In the genomic region with DNA sequence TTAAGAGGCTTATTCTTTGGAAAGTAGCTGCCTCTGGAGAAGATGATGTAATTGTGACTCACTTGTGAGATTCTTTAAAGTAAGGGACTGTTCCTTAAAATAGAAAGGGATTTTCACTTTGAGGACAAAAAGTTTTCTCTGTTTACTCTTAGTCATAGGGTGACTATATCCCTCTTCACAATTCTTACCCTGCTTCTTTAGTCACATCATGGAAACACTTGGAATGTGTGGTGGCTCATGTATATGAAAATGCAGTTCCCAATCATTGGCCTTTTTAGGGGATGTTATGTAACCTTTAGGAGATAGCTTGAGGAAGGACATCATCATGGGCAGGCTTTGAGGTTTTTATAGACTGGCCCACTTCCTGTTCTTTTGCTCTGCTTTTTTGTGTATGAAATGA, we compare ENCODE assay signal across 26 mouse cellular contexts. TPM values are rescaled to one million over a fixed set of nuclear protein-coding genes. Genes with fewer than 3 reads are reported as not detected.
A peak's percentile ranks its signal among the peaks of the same experiment; 100 is the strongest.
DNase-seq lines count a peak whose midpoint lies in the region; ATAC-seq and TF ChIP-seq lines count a peak whose summit lies in the region.
"Had no signal": no experiment of that assay in that cellular context is flagged by ENCODE, and none has a peak within 500 bp of the region (broad histone marks: within the 10 kb centered on the region; RNA-seq: fewer than 3 reads in every experiment).

No protein-coding gene starts in this region.

- no peak overlapping the region for H3K27ac ChIP-seq in forebrain, embryonic 13.5 days
- H3K27ac ChIP-seq in neural tube, embryonic 15.5 days (replicated peaks) = no peak overlapping the region
- H3K27ac ChIP-seq: hindbrain, embryonic 10.5 days; hindbrain, postnatal 0 days; kidney, embryonic 15.5 days; limb, embryonic 15.5 days; liver, embryonic 14.5 days; midbrain, embryonic 10.5 days had no signal

- ATAC-seq in common myeloid progenitor, adult 5-6 weeks (replicated peaks; ENCODE audit: low read depth, poor library complexity, severe bottlenecking) = peak; percentile 83
- ATAC-seq in megakaryocyte progenitor cell, adult 5-6 weeks (replicated peaks; ENCODE audit: poor library complexity) = peak; percentile 88
- no peak for ATAC-seq in forebrain, embryonic 13.5 days
- no peak for ATAC-seq in neural tube, embryonic 15.5 days (ENCODE audit: low FRiP score)
- no peak for ATAC-seq in cerebellum, adult (ENCODE audit: insufficient number of reproducible peaks, low FRiP score, low TSS enrichment)
- ATAC-seq: forebrain, embryonic 14.5 days; hindbrain, postnatal 0 days; intestine, embryonic 16.5 days; midbrain, embryonic 16.5 days had no signal

- no peaks in the 10 kb centered on the region for H3K36me3 ChIP-seq in C2C12 (ENCODE audit: control insufficient read depth, insufficient read depth)
- no peaks in the 10 kb centered on the region for H3K36me3 ChIP-seq in forebrain, embryonic 13.5 days (ENCODE audit: poor library complexity, severe bottlenecking)
- no peaks in the 10 kb centered on the region for H3K36me3 ChIP-seq in neural tube, embryonic 15.5 days
- H3K36me3 ChIP-seq: hindbrain, embryonic 10.5 days; kidney, embryonic 15.5 days; limb, embryonic 15.5 days; midbrain, embryonic 10.5 days had no signal

- no peaks in the 10 kb centered on the region for H3K79me3 ChIP-seq in C2C12 (ENCODE audit: low read depth)

- intact Hi-C loops in left cerebral cortex, postnatal 10 days (cut with DNase I) = no loop called here

- no peak overlapping the region for H3K4me2 ChIP-seq in forebrain, embryonic 13.5 days
- no peak overlapping the region for H3K4me2 ChIP-seq in neural tube, embryonic 15.5 days
- H3K4me2 ChIP-seq: heart, embryonic 11.5 days; kidney, embryonic 15.5 days; limb, embryonic 15.5 days; lung, embryonic 14.5 days had no signal

- no peak overlapping the region for H3K9ac ChIP-seq in forebrain, embryonic 13.5 days
- H3K9ac ChIP-seq in neural tube, embryonic 15.5 days (replicated peaks) = no peak overlapping the region
- H3K9ac ChIP-seq: kidney, embryonic 15.5 days; limb, embryonic 15.5 days; liver, embryonic 14.5 days; lung, embryonic 14.5 days had no signal

- no peaks in the 10 kb centered on the region for H3K79me2 ChIP-seq in C2C12 (ENCODE audit: control insufficient read depth, insufficient read depth)

- H3K4me1 ChIP-seq in forebrain, embryonic 13.5 days = no peaks in the 10 kb centered on the region
- no peaks in the 10 kb centered on the region for H3K4me1 ChIP-seq in neural tube, embryonic 15.5 days
- H3K4me1 ChIP-seq: hindbrain, embryonic 10.5 days; kidney, embryonic 15.5 days; limb, embryonic 15.5 days; midbrain, embryonic 10.5 days had no signal

- H3K27me3 ChIP-seq in C2C12 (ENCODE audit: control insufficient read depth, insufficient read depth, insufficient read length) = no peaks in the 10 kb centered on the region
- H3K27me3 ChIP-seq in forebrain, embryonic 13.5 days = no peaks in the 10 kb centered on the region
- H3K27me3 ChIP-seq in neural tube, embryonic 15.5 days (replicated peaks) = no peaks in the 10 kb centered on the region
- H3K27me3 ChIP-seq: kidney, embryonic 15.5 days; limb, embryonic 15.5 days had no signal

- no peak overlapping the region for H3K4me3 ChIP-seq in C2C12 (ENCODE audit: insufficient read depth, poor library complexity, severe bottlenecking)
- H3K4me3 ChIP-seq in forebrain, embryonic 13.5 days = no peak overlapping the region
- no peak overlapping the region for H3K4me3 ChIP-seq in neural tube, embryonic 15.5 days (replicated peaks)
- H3K4me3 ChIP-seq: hindbrain, embryonic 10.5 days; kidney, embryonic 15.5 days; limb, embryonic 15.5 days; midbrain, embryonic 10.5 days had no signal

- peak; percentile 5 to 14 for DNase-seq in left cerebral cortex, adult 9 months (ENCODE audit: low spot score in 2 of 2)
- no peak for DNase-seq in left cerebral cortex, postnatal 10 days (ENCODE audit: extremely low spot score in 1 of 2, low spot score in 2 of 2)
- DNase-seq: adrenal gland, adult 2 months; cerebellum, adult 11 months; cerebellum, adult 9-11 months; gastrocnemius, postnatal 10 days; heart, adult 11 months; kidney, postnatal 4 days; lung, embryonic 14.5 days; lung, postnatal 36 days had no signal

- no peak overlapping the region for H3ac ChIP-seq in C2C12 (ENCODE audit: control insufficient read depth, insufficient read length, low read depth)

- no peak for TF ChIP-seq CTCF in C2C12 (IDR thresholded peaks at IDR 0.05; ENCODE audit: control insufficient read depth, insufficient read depth, insufficient read length)

- H3K9me3 ChIP-seq in forebrain, embryonic 13.5 days (replicated peaks) = no peaks in the 10 kb centered on the region
- no peaks in the 10 kb centered on the region for H3K9me3 ChIP-seq in neural tube, embryonic 15.5 days (replicated peaks)
- H3K9me3 ChIP-seq: kidney, embryonic 15.5 days; limb, embryonic 15.5 days had no signal

TF ChIP-seq in C2C12, 6 proteins besides CTCF, POLR2A, EP300 and RAD21:
- TF ChIP-seq MYOG (IDR thresholded peaks at IDR 0.05; ENCODE audit: control insufficient read depth, extremely low read depth, insufficient read length) = no peak
- peak; percentile 62 for TF ChIP-seq FOSL1 (IDR thresholded peaks at IDR 0.05; ENCODE audit: insufficient read depth, low read length, poor library complexity, severe bottlenecking)
- TF ChIP-seq CEBPB (IDR thresholded peaks at IDR 0.05; ENCODE audit: low read depth) = peak; percentile 34
- TF ChIP-seq MAX (IDR thresholded peaks at IDR 0.05) = peak; percentile 2
- TF ChIP-seq MYOD1 (IDR thresholded peaks at IDR 0.05; ENCODE audit: control insufficient read depth, insufficient read length, low read depth) = no peak
- TF ChIP-seq USF1 (IDR thresholded peaks at IDR 0.05; ENCODE audit: low read depth) = no peak

RNA-seq across cellular contexts. Expression of gene Ube2e2, which starts 46.0 kb away (rescaled TPM):
- total RNA-seq in left cerebral cortex, postnatal 10 days (2021) = 100 to 1,000 TPM; 159 to 165 TPM
- polyA plus RNA-seq in C2C12 (2012; fragmentation: generic; extraction: Trizol) = 26.1 TPM
- 14.0 and 14.8 TPM in 2 replicates for total RNA-seq in common myeloid progenitor, adult 5-6 weeks (2017)
- total RNA-seq in megakaryocyte progenitor cell, adult 5-6 weeks (2015) = 4.5 and 5.1 TPM in 2 replicates
- total RNA-seq in megakaryocyte progenitor cell, adult 5-6 weeks (2017) = 3.7 and 5.6 TPM in 2 replicates
- 75.8 and 76.4 TPM in 2 replicates for polyA plus RNA-seq in forebrain, embryonic 13.5 days (2015; fragmentation: Nextera tagmentation; extraction: Ambion mirVana)
- 135 and 162 TPM in 2 replicates for polyA plus RNA-seq in neural tube, embryonic 15.5 days (2015; fragmentation: Nextera tagmentation; extraction: Ambion mirVana)

Comparison
In these comparisons a context has a peak if more than half of its experiments do, and no peak if none do; other contexts are left out.
1. DNase-seq: peak in left cerebral cortex, adult 9 months (2 of 2); none in left cerebral cortex, postnatal 10 days (0 of 2).
2. ATAC-seq: peak in common myeloid progenitor, adult 5-6 weeks (single experiment) and megakaryocyte progenitor cell, adult 5-6 weeks (single experiment); none in forebrain, embryonic 13.5 days (single experiment), neural tube, embryonic 15.5 days (single experiment) and cerebellum, adult (single experiment).
3. RNA of gene Ube2e2, which starts 46.0 kb away (total RNA-seq): 159 to 165 TPM in left cerebral cortex, postnatal 10 days; 14.0 to 14.8 TPM in common myeloid progenitor, adult 5-6 weeks and 3.7 to 5.6 TPM in megakaryocyte progenitor cell, adult 5-6 weeks; every median in the first group is over 10 times any median in the second.